Mouse (Mus musculus) embryonic fibroblast, embryonic 13.5 days (primary cell): ENCODE measurements at regions not wholly inside any gene's neighbourhood (a gene's known extent, or its start where the extent isn't known, plus 50 kb on each side); places are given as distances from the start of the nearest gene placed in this dataset.

Experiments used
- CTCF ChIP-seq: IDR thresholded peaks from 2 replicates; pipeline ENCODE4 v1.5.1; 2011; ENCODE audit warnings: mild to moderate bottlenecking, control low read depth, low read length, moderate library complexity, borderline replicate concordance; ENCODE audit not compliant: insufficient read depth
- POLR2A ChIP-seq: IDR thresholded peaks from 2 replicates; pipeline ENCODE4 v1.6.1; 2011; ENCODE audit warnings: low read depth, mild to moderate bottlenecking, control low read depth, low read length, moderate library complexity

DNA sequence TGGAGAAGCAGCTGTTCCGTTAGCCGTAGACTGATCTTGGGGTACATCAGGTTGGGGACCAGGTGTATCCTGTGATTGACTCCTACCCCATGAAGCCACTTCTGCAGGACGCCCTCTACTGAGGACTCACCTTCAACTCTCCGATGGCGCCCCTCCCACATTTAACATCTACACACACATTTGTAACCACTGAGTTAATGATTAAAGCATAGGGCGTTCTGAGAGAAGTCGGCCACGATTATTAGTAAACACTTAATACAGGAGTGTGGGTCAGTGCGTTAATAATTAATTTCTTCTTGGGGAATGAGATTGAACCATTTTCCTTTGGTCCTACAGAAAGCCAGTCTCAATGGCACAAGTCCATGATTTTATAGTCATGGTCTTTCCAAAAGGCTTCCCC lies 105.0 kb upstream of the Avpr1a start:
- TF ChIP-seq POLR2A = no peak
- no peak for TF ChIP-seq CTCF
